Mouse (Mus musculus) erythroid progenitor cell, adult 5-6 weeks (primary cell): ENCODE measurements at regions not wholly inside any gene's neighbourhood (a gene's known extent, or its start where the extent isn't known, plus 50 kb on each side); places are given as distances from the start of the nearest gene placed in this dataset.
A peak's percentile ranks its signal among the peaks of the same experiment; 100 is the strongest.

ENCODE experiments used
- ATAC-seq: replicated peaks from 2 replicates; pipeline ENCODE4 v1.8.0; 2016; ENCODE audit warnings: moderate number of reproducible peaks, mild to moderate bottlenecking, moderate TSS enrichment, inconsistent platforms; ENCODE audit not compliant: poor library complexity, low FRiP score, severe bottlenecking

DNA sequence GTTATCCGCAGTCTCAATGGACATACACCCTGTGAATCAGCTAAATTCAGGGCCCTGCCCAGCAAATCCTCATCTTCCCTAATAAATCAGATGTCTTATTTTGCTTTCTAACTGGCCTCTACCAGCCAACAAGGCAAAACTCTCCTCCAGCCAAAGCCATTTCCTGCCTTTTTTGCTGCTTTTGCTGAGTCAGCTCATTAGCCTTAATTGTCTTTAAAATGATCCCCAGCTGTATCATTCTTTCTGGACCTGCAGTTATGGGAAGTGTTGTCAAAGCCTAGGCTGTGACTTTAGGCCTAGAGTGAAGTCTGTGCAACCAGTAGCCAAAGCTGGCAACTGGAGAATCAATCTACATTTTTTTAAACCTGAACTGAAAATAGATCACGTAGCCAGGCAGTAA lies 81.4 kb downstream of the Mtpn start:
- no peak for ATAC-seq

DNA sequence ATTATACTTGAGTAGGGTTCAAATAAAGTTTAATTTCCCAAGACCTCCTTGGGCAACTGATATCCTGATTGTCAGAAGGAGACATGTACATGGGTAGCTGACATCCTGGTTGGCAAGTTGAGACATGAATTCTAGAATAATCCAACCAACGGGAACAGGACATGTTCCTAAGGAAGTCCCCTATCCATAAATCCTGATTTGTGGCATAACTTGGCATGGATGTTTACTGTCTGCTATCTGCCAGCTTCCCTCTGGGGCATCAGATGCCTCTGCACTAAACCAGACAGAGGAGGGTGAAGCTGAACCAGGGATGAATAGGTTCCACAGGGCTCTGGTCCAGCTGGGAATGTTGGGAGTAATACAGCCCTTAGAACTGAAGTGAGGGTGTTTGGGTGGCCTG lies 94.7 kb downstream of the Mtpn start:
- ATAC-seq = no peak

GRCm38 (mm10) chr6:35426301-35426700 lies 100.4 kb upstream of the Fam180a start:
- ATAC-seq = no peak

DNA sequence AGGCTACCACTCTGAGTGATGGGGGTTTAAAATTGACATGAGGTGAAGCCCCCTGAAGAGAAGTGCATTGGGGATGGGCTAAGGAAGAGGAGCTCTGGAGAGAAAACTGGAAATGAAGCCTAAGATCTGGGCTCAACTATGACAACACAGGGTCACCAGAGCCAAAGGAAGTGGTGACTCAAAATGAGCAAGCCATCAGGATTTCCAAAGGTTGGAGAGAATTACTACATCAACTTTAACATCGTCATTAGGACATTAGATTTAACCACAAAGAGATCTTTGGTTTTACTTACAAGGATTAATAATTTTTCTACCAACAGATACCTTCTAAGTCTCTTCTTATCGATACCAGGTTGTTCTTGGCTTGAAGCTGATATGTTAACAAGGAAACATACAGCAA lies 98.6 kb upstream of the Fam180a start:
- no peak for ATAC-seq

- no peak for ATAC-seq
Observed at GRCm38 (mm10) chr6:35420924-35421323, 95.0 kb upstream of the Fam180a start.

- no peak for ATAC-seq
Observed at GRCm38 (mm10) chr6:35405044-35405443, 79.1 kb upstream of the Fam180a start.

GRCm38 (mm10) chr6:35403341-35403910 lies 77.5 kb upstream of the Fam180a start:
- no peak for ATAC-seq

GRCm38 (mm10) chr6:35395726-35396125 lies 69.8 kb upstream of the Fam180a start:
- ATAC-seq = no peak

GRCm38 (mm10) chr6:35388827-35389226 lies 62.9 kb upstream of the Fam180a start:
- ATAC-seq = no peak

DNA sequence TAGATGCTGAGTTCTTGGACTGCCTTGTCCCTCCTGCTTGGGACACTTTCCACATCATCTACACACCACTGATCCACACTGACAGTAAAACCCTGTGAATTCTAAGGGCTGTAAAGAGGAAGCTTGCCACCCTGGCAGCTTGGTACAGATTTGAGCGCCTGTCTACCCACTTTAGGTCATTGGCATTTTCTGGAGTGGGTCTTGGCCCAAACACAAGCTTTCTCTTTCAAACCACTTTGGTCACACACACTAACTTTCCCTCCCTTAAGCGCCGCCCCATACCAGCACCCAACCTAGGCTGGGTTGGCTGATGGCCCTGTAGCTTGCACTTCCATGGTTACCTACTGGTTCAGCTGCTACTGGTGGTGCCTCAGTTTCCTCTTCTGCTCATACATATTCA lies 55.6 kb upstream of the Fam180a start:
- no peak for ATAC-seq

- no peak for ATAC-seq
Observed at GRCm38 (mm10) chr6:35380721-35381466, 55.0 kb upstream of the Fam180a start.

DNA sequence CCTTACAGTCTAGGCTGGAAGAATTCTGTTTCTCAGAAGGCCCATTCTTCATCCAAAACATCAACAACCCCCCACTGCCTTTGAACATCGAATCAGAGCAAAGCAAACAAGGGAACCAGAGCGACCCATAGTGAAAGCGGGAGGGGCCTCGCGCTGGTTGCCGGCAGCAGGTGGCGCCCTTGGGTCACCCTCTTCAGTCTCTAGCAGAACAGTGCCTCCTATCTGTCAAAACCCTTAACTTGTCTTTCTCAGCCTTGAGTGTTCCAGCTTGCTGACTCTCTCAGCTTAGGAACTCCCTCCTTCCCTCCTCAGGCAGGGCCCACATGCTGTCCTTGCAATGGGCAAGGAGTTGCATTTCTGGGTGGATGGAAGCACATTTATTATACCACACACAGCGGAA lies 53.9 kb upstream of the Fam180a start:
- ATAC-seq = peak; percentile 92

- no peak for ATAC-seq
Observed at GRCm38 (mm10) chr6:35378851-35379250, 52.9 kb upstream of the Fam180a start.

DNA sequence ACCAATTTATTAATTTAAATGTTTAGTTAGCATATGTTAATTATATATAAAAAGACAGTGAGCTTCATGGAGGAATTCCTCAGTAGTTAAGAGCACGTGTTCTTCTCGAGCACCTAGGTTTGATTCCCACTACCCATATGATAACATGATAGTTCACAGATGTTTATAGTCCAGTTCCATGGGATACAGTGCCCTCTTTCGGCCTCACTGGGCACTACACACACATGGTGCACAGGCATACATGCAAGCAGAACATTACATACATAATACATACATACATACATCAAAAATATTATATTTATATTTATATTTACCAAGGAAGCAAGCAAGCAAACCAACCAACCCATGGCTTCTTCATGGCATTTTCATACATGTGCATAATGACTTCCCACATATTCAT lies 51.6 kb upstream of the Fam180a start:
- no peak for ATAC-seq

DNA sequence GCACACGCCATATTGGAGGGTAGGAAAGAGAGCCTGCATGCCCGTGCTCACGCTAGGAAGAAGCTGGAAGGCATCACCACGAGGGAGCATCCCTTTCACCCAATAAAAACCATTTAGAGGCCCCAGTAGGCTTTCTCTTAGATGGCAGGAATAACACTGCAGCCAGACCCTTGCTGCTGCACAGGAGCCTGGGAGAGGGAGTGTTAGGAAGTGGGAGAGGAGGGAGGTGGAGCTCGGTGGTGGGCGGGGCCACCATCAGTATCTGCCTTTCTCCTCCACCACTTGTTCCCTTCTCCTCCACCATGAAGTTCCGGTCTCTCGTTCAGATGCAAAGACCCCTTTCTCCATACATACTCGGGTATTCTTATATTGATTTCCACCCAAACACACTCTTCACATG lies 50.6 kb upstream of the Fam180a start:
- ATAC-seq = no peak
